Mouse (Mus musculus): ENCODE results near the gene Gm10718.
"Not testable (repeated sequence)": the region's sequence is repeated elsewhere in the genome, so short reads cannot be mapped to it uniquely, and the experiment has no call there.

Gm10718 gene

GRCm38 (mm10) chr9:3024912-3025467, 1.6 kb downstream of the Gm10718 start, which contains the start of gene Gm10717:
TSS of gene Gm10717 (plus strand) at chr9:3025417.
- in situ Hi-C loops (cut with MboI; ENCODE audit: low sequenced_read_pairs) = not testable (repeated sequence)

- in situ Hi-C loops (cut with MboI; ENCODE audit: low sequenced_read_pairs) = not testable (repeated sequence)
These were observed 2.3 kb downstream of the Gm10718 start for GRCm38 (mm10) chr9:3025653-3026052.

- in situ Hi-C loops (cut with MboI; ENCODE audit: low sequenced_read_pairs) = not testable (repeated sequence)
These were observed 2.8 kb downstream of the Gm10718 start for GRCm38 (mm10) chr9:3026136-3026535.

GRCm38 (mm10) chr9:3026741-3027140, 3.4 kb downstream of the Gm10718 start:
- in situ Hi-C loops (cut with MboI; ENCODE audit: low sequenced_read_pairs) = not testable (repeated sequence)

- in situ Hi-C loops (cut with MboI; ENCODE audit: low sequenced_read_pairs) = not testable (repeated sequence)
These were observed 3.9 kb downstream of the Gm10718 start for GRCm38 (mm10) chr9:3027200-3027599.

GRCm38 (mm10) chr9:3029276-3030000, 6.1 kb downstream of the Gm10718 start:
- in situ Hi-C loops (cut with MboI; ENCODE audit: low sequenced_read_pairs) = not testable (repeated sequence)

- in situ Hi-C loops (cut with MboI; ENCODE audit: low sequenced_read_pairs) = not testable (repeated sequence)
These were observed 7.5 kb downstream of the Gm10718 start for GRCm38 (mm10) chr9:3030677-3031318.

- in situ Hi-C loops (cut with MboI; ENCODE audit: low sequenced_read_pairs) = not testable (repeated sequence)
These were observed 11.0 kb downstream of the Gm10718 start, which contains the start of gene Gm17535 for GRCm38 (mm10) chr9:3034299-3034698. TSS of gene Gm17535 (plus strand) at chr9:3034599.

- in situ Hi-C loops (cut with MboI; ENCODE audit: low sequenced_read_pairs) = not testable (repeated sequence)
These were observed 13.2 kb downstream of the Gm10718 start, which contains the start of gene Gm10715 for GRCm38 (mm10) chr9:3036577-3036976. TSS of gene Gm10715 (plus strand) at chr9:3036877.

- in situ Hi-C loops (cut with MboI; ENCODE audit: low sequenced_read_pairs) = not testable (repeated sequence)
These were observed 14.8 kb downstream of the Gm10718 start for GRCm38 (mm10) chr9:3038161-3038560.
